Mouse (Mus musculus) embryonic facial prominence, embryonic 10.5 days (tissue): Measurements from ENCODE around the gene Hoxd10. TPM values are rescaled to one million over a fixed set of nuclear protein-coding genes. Genes with fewer than 3 reads are reported as not detected.
A peak's percentile ranks its signal among the peaks of the same experiment; 100 is the strongest.

ENCODE experiments used
- DNase-seq: peaks from one replicate; pipeline ENCODE4 v3.0.0-alpha.2; 2017; ENCODE audit warnings: low spot score
- H3K27ac ChIP-seq: fragments of 300-500 bp; sonication (generic); replicated peaks from 2 replicates; pipeline ENCODE4 v1.5.1; 2016; ENCODE audit warnings: mild to moderate bottlenecking
- H3K27me3 ChIP-seq: fragments of 300-500 bp; sonication (generic); replicated peaks from 2 replicates; pipeline ENCODE4 v1.6.1; 2016; ENCODE audit warnings: low read depth, mild to moderate bottlenecking; ENCODE audit not compliant: poor library complexity, severe bottlenecking
- H3K36me3 ChIP-seq: fragments of 300-500 bp; sonication (generic); replicated peaks from 2 replicates; pipeline ENCODE4 v1.6.1; 2016; ENCODE audit warnings: mild to moderate bottlenecking, moderate library complexity
- H3K4me1 ChIP-seq: fragments of 300-500 bp; sonication (generic); 2 replicates; pipeline ENCODE4 v1.6.1; 2016
- H3K4me3 ChIP-seq: fragments of 300-500 bp; sonication (generic); 2 replicates; pipeline ENCODE4 v1.5.1; 2016; ENCODE audit warnings: mild to moderate bottlenecking, moderate library complexity
- H3K9me3 ChIP-seq: fragments of 300-500 bp; sonication (generic); 2 replicates; pipeline ENCODE4 v1.6.1; 2016; ENCODE audit warnings: mild to moderate bottlenecking
- WGBS: fragments of 180-500 bp; shearing (Covaris S2); methylation state at CpG from one replicate; pipeline ENCODE4 v1.1.7; 2016; 5-methylcytosine and 5-hydroxymethylcytosine counted together
- polyA plus RNA-seq: library from polyadenylated mRNA; unstranded; fragments of >200 nt; fragmentation: Nextera tagmentation; extraction: Ambion mirVana; gene quantifications from 2 replicates; pipeline ENCODE4 v1.2.1, GENCODE M21; 2016

Gene Hoxd10
- polyA plus RNA-seq, 1 experiment from 2014 or later, result not detected

- Histone ChIP-seq H3K27me3 (peaks cover 100% of the 10 kb centered on the region), H3K9me3 (no peaks in the 10 kb centered on the region), H3K4me1 (peaks cover 20% of the 10 kb centered on the region), H3K4me3 (no peak overlapping the region), H3K27ac (no peak overlapping the region), H3K36me3 (no peaks in the 10 kb centered on the region)
- peak; percentile 48 for DNase-seq
- WGBS, result under 1% methylated on average over 14 of the region's 14 CpGs
Observed at GRCm38 (mm10) chr2:74669650-74670235, 22.0 kb upstream of the Hoxd10 start.

- Histone ChIP-seq H3K4me1 (peaks cover 26% of the 10 kb centered on the region), H3K9me3 (no peaks in the 10 kb centered on the region), H3K27me3 (peaks cover 100% of the 10 kb centered on the region), H3K4me3 (no peak overlapping the region), H3K27ac (no peak overlapping the region), H3K36me3 (no peaks in the 10 kb centered on the region)
- peak; percentile 11 for DNase-seq
- 2% methylated on average over 3 of the region's 3 CpGs for WGBS
Observed at GRCm38 (mm10) chr2:74670632-74671188, 21.0 kb upstream of the Hoxd10 start.

- no peak overlapping the region for H3K4me3 ChIP-seq
- WGBS, result 2% methylated on average over 5 of the region's 5 CpGs
Observed at GRCm38 (mm10) chr2:74671847-74672246, 19.9 kb upstream of the Hoxd10 start.

GRCm38 (mm10) chr2:74672481-74673362 is 19.0 kb upstream of the Hoxd10 start:
- H3K27me3 ChIP-seq, result peaks cover 100% of the 10 kb centered on the region
- H3K9me3 ChIP-seq, result no peaks in the 10 kb centered on the region
- peaks cover 25% of the 10 kb centered on the region for H3K4me1 ChIP-seq
- peak overlapping the region; percentile 46 for H3K4me3 ChIP-seq
- DNase-seq, result peak; percentile 86
- no peak overlapping the region for H3K27ac ChIP-seq
- H3K36me3 ChIP-seq, result no peaks in the 10 kb centered on the region
- WGBS, result under 1% methylated on average over 40 of the region's 40 CpGs

More at GRCm38 (mm10) chr2:74671847-74672246, 19.9 kb upstream of the Hoxd10 start:
- Histone ChIP-seq H3K9me3 (no peaks in the 10 kb centered on the region), H3K4me1 (peaks cover 26% of the 10 kb centered on the region), H3K27me3 (peaks cover 100% of the 10 kb centered on the region), H3K36me3 (no peaks in the 10 kb centered on the region), H3K27ac (no peak overlapping the region)
- DNase-seq, result peak; percentile 24

GRCm38 (mm10) chr2:74673835-74674425 is 17.8 kb upstream of the Hoxd10 start:
- under 1% methylated on average over 24 of the region's 24 CpGs for WGBS
- H3K9me3 ChIP-seq, result no peaks in the 10 kb centered on the region
- H3K4me3 ChIP-seq, result no peak overlapping the region
- H3K4me1 ChIP-seq, result peaks cover 15% of the 10 kb centered on the region
- peak; percentile 64 for DNase-seq
- no peaks in the 10 kb centered on the region for H3K36me3 ChIP-seq
- H3K27ac ChIP-seq, result no peak overlapping the region
- H3K27me3 ChIP-seq, result peaks cover 100% of the 10 kb centered on the region

GRCm38 (mm10) chr2:74674881-74675665 is 16.7 kb upstream of the Hoxd10 start, which contains the start of gene Hoxd12:
TSS of gene Hoxd12 (plus strand) at chr2:74675013.
- Histone ChIP-seq H3K9me3 (no peaks in the 10 kb centered on the region), H3K4me3 (no peak within 1 kb of the TSS), H3K4me1 (peaks cover 15% of the 10 kb centered on the region), H3K36me3 (no peaks in the 10 kb centered on the region), H3K27ac (no peak within 1 kb of the TSS), H3K27me3 (peaks cover 100% of the 10 kb centered on the region)
- peak; percentile 50 for DNase-seq
- WGBS, result 3% methylated on average over 47 of the region's 47 CpGs

GRCm38 (mm10) chr2:74675666-74676282 is 15.9 kb upstream of the Hoxd10 start:
- no peak overlapping the region for H3K27ac ChIP-seq
- peaks cover 15% of the 10 kb centered on the region for H3K4me1 ChIP-seq
- H3K4me3 ChIP-seq, result no peak overlapping the region
- no peaks in the 10 kb centered on the region for H3K9me3 ChIP-seq
- no peaks in the 10 kb centered on the region for H3K36me3 ChIP-seq
- DNase-seq, result peak; percentile 29
- 2% methylated on average over 24 of the region's 24 CpGs for WGBS
- H3K27me3 ChIP-seq, result peaks cover 100% of the 10 kb centered on the region

- no peak overlapping the region for H3K4me3 ChIP-seq
- no peak overlapping the region for H3K27ac ChIP-seq
- WGBS, result 2% methylated on average over 9 of the region's 9 CpGs
- peaks cover 16% of the 10 kb centered on the region for H3K4me1 ChIP-seq
- peaks cover 100% of the 10 kb centered on the region for H3K27me3 ChIP-seq
- H3K36me3 ChIP-seq, result no peaks in the 10 kb centered on the region
- H3K9me3 ChIP-seq, result no peaks in the 10 kb centered on the region
- no peak for DNase-seq
Observed at GRCm38 (mm10) chr2:74676376-74677052, 15.2 kb upstream of the Hoxd10 start.

- no peaks in the 10 kb centered on the region for H3K9me3 ChIP-seq
- peak; percentile 34 for DNase-seq
- H3K36me3 ChIP-seq, result no peaks in the 10 kb centered on the region
- H3K27me3 ChIP-seq, result peaks cover 100% of the 10 kb centered on the region
- H3K4me3 ChIP-seq, result no peak overlapping the region
- WGBS, result 13% methylated on average over 2 of the region's 2 CpGs
- peaks cover 22% of the 10 kb centered on the region for H3K4me1 ChIP-seq
- no peak overlapping the region for H3K27ac ChIP-seq
Observed at GRCm38 (mm10) chr2:74677106-74677505, 14.6 kb upstream of the Hoxd10 start.

- peaks cover 100% of the 10 kb centered on the region for H3K27me3 ChIP-seq
- WGBS, result 2% methylated on average over 15 of the region's 15 CpGs
- no peaks in the 10 kb centered on the region for H3K36me3 ChIP-seq
- no peaks in the 10 kb centered on the region for H3K9me3 ChIP-seq
- peak; percentile 38 for DNase-seq
- peaks cover 22% of the 10 kb centered on the region for H3K4me1 ChIP-seq
- no peak within 1 kb of the TSS for H3K4me3 ChIP-seq
- no peak within 1 kb of the TSS for H3K27ac ChIP-seq
Observed at GRCm38 (mm10) chr2:74678891-74679595, 12.7 kb upstream of the Hoxd10 start, which contains the start of gene Hoxd11. TSS of gene Hoxd11 (plus strand) at chr2:74679557.

- peak; percentile 60 for DNase-seq
- under 1% methylated on average over 26 of the region's 26 CpGs for WGBS
- Histone ChIP-seq H3K27ac (no peak overlapping the region), H3K9me3 (no peaks in the 10 kb centered on the region), H3K36me3 (no peaks in the 10 kb centered on the region), H3K4me1 (peaks cover 22% of the 10 kb centered on the region), H3K4me3 (no peak overlapping the region), H3K27me3 (peaks cover 100% of the 10 kb centered on the region)
Observed at GRCm38 (mm10) chr2:74679596-74679971, 12.1 kb upstream of the Hoxd10 start.
